Mouse (Mus musculus) monocyte, adult 2 months (primary cell): Measurements from ENCODE around the gene Wdfy4.

Source experiments
- DNase-seq, 2 experiments: peaks; one replicate each; pipeline ENCODE4 v3.0.0; 2022; ENCODE audit warnings: low spot score in 2 of 2, low read depth in 1 of 2

Gene Wdfy4

GRCm38 (mm10) chr14:33081370-33081860 lies 103.9 kb downstream of the Wdfy4 start:
- no peak for DNase-seq

- DNase-seq, result no peak
Observed at GRCm38 (mm10) chr14:33078596-33078995, 106.7 kb downstream of the Wdfy4 start.

GRCm38 (mm10) chr14:33078110-33078509 lies 107.2 kb downstream of the Wdfy4 start:
- no peak for DNase-seq

- DNase-seq, result no peak
Observed at GRCm38 (mm10) chr14:33073355-33073754, 112.0 kb downstream of the Wdfy4 start.

- DNase-seq, result no peak
Observed at GRCm38 (mm10) chr14:33072351-33072750, 113.0 kb downstream of the Wdfy4 start.

GRCm38 (mm10) chr14:33067676-33068075 lies 117.6 kb downstream of the Wdfy4 start:
- no peak for DNase-seq

- DNase-seq, result no peak
Observed at GRCm38 (mm10) chr14:33062996-33063395, 122.3 kb downstream of the Wdfy4 start.

GRCm38 (mm10) chr14:33058881-33059660 lies 126.2 kb downstream of the Wdfy4 start:
- no peak for DNase-seq

- DNase-seq, result no peak
Observed at GRCm38 (mm10) chr14:33053441-33053840, 131.9 kb downstream of the Wdfy4 start.

- no peak for DNase-seq
Observed at GRCm38 (mm10) chr14:33045217-33045616, 140.1 kb downstream of the Wdfy4 start.

GRCm38 (mm10) chr14:33036811-33037210 lies 148.5 kb downstream of the Wdfy4 start:
- DNase-seq, result no peak

- DNase-seq, result no peak
Observed at GRCm38 (mm10) chr14:33035386-33035785, 149.9 kb downstream of the Wdfy4 start.

- no peak for DNase-seq
Observed at GRCm38 (mm10) chr14:33033424-33033823, 151.9 kb downstream of the Wdfy4 start.

GRCm38 (mm10) chr14:33030849-33031248 lies 154.5 kb downstream of the Wdfy4 start:
- DNase-seq, result no peak

- no peak for DNase-seq
Observed at GRCm38 (mm10) chr14:33019606-33020005, 165.7 kb downstream of the Wdfy4 start.

GRCm38 (mm10) chr14:33019050-33019449 lies 166.3 kb downstream of the Wdfy4 start:
- DNase-seq, result no peak

- DNase-seq, result no peak
Observed at GRCm38 (mm10) chr14:33007638-33008037, 177.7 kb downstream of the Wdfy4 start.

GRCm38 (mm10) chr14:33005114-33005513 lies 180.2 kb downstream of the Wdfy4 start:
- DNase-seq, result no peak

- DNase-seq, result no peak
Observed at GRCm38 (mm10) chr14:33000112-33000979, 185.0 kb downstream of the Wdfy4 start.

GRCm38 (mm10) chr14:32999511-32999910 lies 185.8 kb downstream of the Wdfy4 start:
- DNase-seq, result no peak

GRCm38 (mm10) chr14:32994954-32995636 lies 190.2 kb downstream of the Wdfy4 start:
- no peak for DNase-seq
